10 mouse cellular contexts compared by ENCODE assay signal in genomic region chr10:19584064-19584463, GRCm38 (mm10). TPM values are rescaled to one million over a fixed set of nuclear protein-coding genes. Genes with fewer than 3 reads are reported as not detected.
A peak's percentile ranks its signal among the peaks of the same experiment; 100 is the strongest.
DNase-seq lines count a peak whose midpoint lies in the region; ATAC-seq and TF ChIP-seq lines count a peak whose summit lies in the region.
"Had no signal": no experiment of that assay in that cellular context is flagged by ENCODE, and none has a peak within 500 bp of the region (broad histone marks: within the 10 kb centered on the region; RNA-seq: fewer than 3 reads in every experiment).

No protein-coding gene starts in this region.

- H3K36me3 ChIP-seq in heart, embryonic 16.5 days (ENCODE audit: control insufficient read depth, insufficient read depth), result no peaks in the 10 kb centered on the region
- H3K36me3 ChIP-seq in heart, embryonic 11.5 days (ENCODE audit: control insufficient read depth, insufficient read depth, low read length), result no peaks in the 10 kb centered on the region
- H3K36me3 ChIP-seq in CH12.LX (replicated peaks in 1 of 2; ENCODE audit: control insufficient read depth in 1 of 2, insufficient read depth in 1 of 2, low read length in 1 of 2), result no peaks in the 10 kb centered on the region
- no peaks in the 10 kb centered on the region for H3K36me3 ChIP-seq in midbrain, embryonic 15.5 days (replicated peaks)
- H3K36me3 ChIP-seq: embryonic facial prominence, embryonic 15.5 days; kidney, embryonic 15.5 days had no signal

- dilution Hi-C loops in CH12.LX (cut with MboI; ENCODE audit: extremely low pct_ligation_motif_present, extremely low pct_unique_long_range_greater_than_20kb, low sequenced_read_pairs), result no loop called here

- H3K9ac ChIP-seq in heart, embryonic 16.5 days (ENCODE audit: low read length), result no peak overlapping the region
- no peak overlapping the region for H3K9ac ChIP-seq in heart, embryonic 11.5 days (ENCODE audit: low read depth, low read length)
- H3K9ac ChIP-seq in CH12.LX (ENCODE audit: insufficient read depth, low read depth), result no peak overlapping the region
- H3K9ac ChIP-seq in midbrain, embryonic 15.5 days, result no peak overlapping the region
- H3K9ac ChIP-seq: embryonic facial prominence, embryonic 15.5 days; kidney, embryonic 15.5 days had no signal

- in situ Hi-C loops in CH12.LX (cut with MboI; ENCODE audit: low pct_ligation_motif_present, low pct_unique_long_range_greater_than_20kb, low sequenced_read_pairs), result no loop called here

- H3K4me1 ChIP-seq in heart, embryonic 16.5 days (ENCODE audit: control insufficient read depth, insufficient read depth, low read length), result no peaks in the 10 kb centered on the region; the same call in 1 of the 2 replicates
- H3K4me1 ChIP-seq in heart, embryonic 11.5 days (ENCODE audit: control insufficient read depth, insufficient read depth, low read length), result no peaks in the 10 kb centered on the region
- peaks cover 9 to 39% of the 10 kb centered on the region in 2 experiments; a peak in 3 of 4 replicates for H3K4me1 ChIP-seq in CH12.LX (ENCODE audit: control insufficient read depth in 1 of 2, insufficient read depth in 2 of 2)
- no peaks in the 10 kb centered on the region for H3K4me1 ChIP-seq in midbrain, embryonic 15.5 days
- H3K4me1 ChIP-seq: embryonic facial prominence, embryonic 15.5 days had no signal

- ATAC-seq in heart, embryonic 16.5 days (replicated peaks; ENCODE audit: extremely low read depth, insufficient read depth, low FRiP score), result no peak
- ATAC-seq in heart, embryonic 11.5 days (replicated peaks; ENCODE audit: insufficient number of reproducible peaks, low FRiP score, low TSS enrichment), result no peak
- no peak for ATAC-seq in midbrain, embryonic 15.5 days (replicated peaks)

- TF ChIP-seq EP300 in CH12.LX (IDR thresholded peaks at IDR 0.05; ENCODE audit: low read length), result no peak

- no peak for TF ChIP-seq RAD21 in CH12.LX (IDR thresholded peaks at IDR 0.05; ENCODE audit: low read depth, low read length)

- peak overlapping the region; percentile 72 for H3K27ac ChIP-seq in heart, embryonic 16.5 days (ENCODE audit: low read length)
- H3K27ac ChIP-seq in heart, embryonic 11.5 days (ENCODE audit: low read depth, low read length), result no peak overlapping the region
- H3K27ac ChIP-seq in CH12.LX (ENCODE audit: insufficient read depth, low read depth), result peak overlapping the region; percentile 26; the same call in 1 of the 2 replicates
- H3K27ac ChIP-seq in midbrain, embryonic 15.5 days, result no peak overlapping the region
- H3K27ac ChIP-seq: embryonic facial prominence, embryonic 15.5 days; kidney, embryonic 15.5 days had no signal

- 77% methylated on average over 2 of the region's 2 CpGs for WGBS in heart, embryonic 16.5 days
- 70% methylated on average over 2 of the region's 2 CpGs for WGBS in heart, embryonic 11.5 days (ENCODE audit: insufficient replicate concordance)
- 86% methylated on average over 2 of the region's 2 CpGs for WGBS in midbrain, embryonic 15.5 days

- peak; percentile 26; the same call in 1 of the 2 replicates for TF ChIP-seq POLR2A in CH12.LX (IDR thresholded peaks at IDR 0.05; ENCODE audit: low read depth, low read length)

- no peak overlapping the region for H3K4me3 ChIP-seq in heart, embryonic 16.5 days (ENCODE audit: low read length)
- H3K4me3 ChIP-seq in heart, embryonic 11.5 days (ENCODE audit: low read depth, low read length), result no peak overlapping the region
- H3K4me3 ChIP-seq in CH12.LX (replicated peaks in 1 of 3; ENCODE audit: low read depth in 2 of 3, low read length in 2 of 3, poor library complexity in 1 of 3), result no peak overlapping the region
- no peak overlapping the region for H3K4me3 ChIP-seq in midbrain, embryonic 15.5 days
- H3K4me3 ChIP-seq: embryonic facial prominence, embryonic 15.5 days; kidney, embryonic 15.5 days had no signal

- H3K9me3 ChIP-seq in heart, embryonic 16.5 days (replicated peaks; ENCODE audit: control insufficient read depth, low read length), result no peaks in the 10 kb centered on the region
- no peaks in the 10 kb centered on the region for H3K9me3 ChIP-seq in heart, embryonic 11.5 days (replicated peaks; ENCODE audit: control insufficient read depth, low read length)
- no peaks in the 10 kb centered on the region for H3K9me3 ChIP-seq in CH12.LX (replicated peaks; ENCODE audit: low read length)
- no peaks in the 10 kb centered on the region for H3K9me3 ChIP-seq in midbrain, embryonic 15.5 days
- H3K9me3 ChIP-seq: embryonic facial prominence, embryonic 15.5 days; kidney, embryonic 15.5 days had no signal

- no peak overlapping the region for H3K4me2 ChIP-seq in heart, embryonic 16.5 days (ENCODE audit: low read depth, low read length)
- H3K4me2 ChIP-seq in heart, embryonic 11.5 days, result no peak overlapping the region
- peak overlapping the region; percentile 79 for H3K4me2 ChIP-seq in CH12.LX (ENCODE audit: insufficient read depth, low read depth, poor library complexity, severe bottlenecking)
- H3K4me2 ChIP-seq in midbrain, embryonic 15.5 days, result no peak overlapping the region
- H3K4me2 ChIP-seq: embryonic facial prominence, embryonic 15.5 days; kidney, embryonic 15.5 days had no signal

- no peaks in the 10 kb centered on the region for H3K27me3 ChIP-seq in heart, embryonic 16.5 days (ENCODE audit: control insufficient read depth, insufficient read depth, low read length)
- H3K27me3 ChIP-seq in heart, embryonic 11.5 days (ENCODE audit: control insufficient read depth, insufficient read depth, low read length), result no peaks in the 10 kb centered on the region
- H3K27me3 ChIP-seq in CH12.LX (replicated peaks), result no peaks in the 10 kb centered on the region
- no peaks in the 10 kb centered on the region for H3K27me3 ChIP-seq in midbrain, embryonic 15.5 days (replicated peaks)
- H3K27me3 ChIP-seq: embryonic facial prominence, embryonic 15.5 days; kidney, embryonic 15.5 days had no signal

- no peak for TF ChIP-seq CTCF in CH12.LX (conservative IDR thresholded peaks at IDR 0.05 in 1 of 2, IDR thresholded peaks at IDR 0.05 in 1 of 2; ENCODE audit: low read depth in 2 of 2, low read length in 2 of 2)

- H3K79me2 ChIP-seq in CH12.LX (replicated peaks; ENCODE audit: control insufficient read depth, extremely low read depth, insufficient read depth, poor library complexity, severe bottlenecking), result no peaks in the 10 kb centered on the region

- peak; percentile 73 for DNase-seq in CH12.LX (ENCODE audit: extremely low read depth)
- DNase-seq in induced T-regulatory cell, adult 2 months (ENCODE audit: low read depth), result peak; percentile 65
- DNase-seq in spleen, postnatal 10 days (ENCODE audit: low spot score in 2 of 2), result peak; percentile 34 to 68
- no peak for DNase-seq in retina, embryonic 14.5 days (ENCODE audit: low spot score)
- DNase-seq in yolk sac, embryonic 10.5 days (ENCODE audit: low spot score), result no peak

TF ChIP-seq in CH12.LX, 34 proteins besides CTCF, POLR2A, EP300 and RAD21 (continues in another document):
- TF ChIP-seq NELFE (IDR thresholded peaks at IDR 0.05; ENCODE audit: low read depth, low read length), result no peak
- no peak for TF ChIP-seq MAFK (IDR thresholded peaks at IDR 0.05; ENCODE audit: insufficient replicate concordance, low read length)
- TF ChIP-seq ZC3H11A (IDR thresholded peaks at IDR 0.05; ENCODE audit: low read depth, low read length), result no peak
- TF ChIP-seq MXI1 (IDR thresholded peaks at IDR 0.05; ENCODE audit: low read depth, low read length), result no peak
- TF ChIP-seq TBP (conservative IDR thresholded peaks at IDR 0.05; ENCODE audit: low read depth, low read length), result no peak
- TF ChIP-seq ZKSCAN1 (IDR thresholded peaks at IDR 0.05; ENCODE audit: borderline replicate concordance, low read depth, low read length), result no peak
- no peak for TF ChIP-seq MYC (IDR thresholded peaks at IDR 0.05; ENCODE audit: low read depth, low read length)
- peak; percentile 61 for TF ChIP-seq ELF1 (IDR thresholded peaks at IDR 0.05; ENCODE audit: low read depth, low read length)
- no peak for TF ChIP-seq JUN (IDR thresholded peaks at IDR 0.05; ENCODE audit: insufficient read depth, low read depth, low read length)
- TF ChIP-seq KAT2A (IDR thresholded peaks at IDR 0.05; ENCODE audit: insufficient replicate concordance, low read length), result no peak
- no peak for TF ChIP-seq UBTF (IDR thresholded peaks at IDR 0.05; ENCODE audit: low read depth, low read length)
- TF ChIP-seq MEF2A (IDR thresholded peaks at IDR 0.05; ENCODE audit: borderline replicate concordance, low read depth, low read length), result peak; percentile 43; the same call in 1 of the 2 replicates
- TF ChIP-seq GABPA (IDR thresholded peaks at IDR 0.05; ENCODE audit: insufficient replicate concordance, low read depth, low read length), result no peak
- no peak for TF ChIP-seq USF1 (IDR thresholded peaks at IDR 0.05; ENCODE audit: low read depth, low read length)
- no peak for TF ChIP-seq SIN3A (IDR thresholded peaks at IDR 0.05; ENCODE audit: low read length)
- 0 out of 2 replicates have a peak, but pooled peaks have one; percentile 43 for TF ChIP-seq CHD2 (IDR thresholded peaks at IDR 0.05; ENCODE audit: low read length)
- TF ChIP-seq MAZ (IDR thresholded peaks at IDR 0.05; ENCODE audit: low read depth, low read length), result no peak
- TF ChIP-seq POLR2AphosphoS2 (IDR thresholded peaks at IDR 0.05; ENCODE audit: low read depth, low read length), result no peak
- TF ChIP-seq E2F4 (IDR thresholded peaks at IDR 0.05; ENCODE audit: insufficient replicate concordance, low read depth, low read length), result no peak
- no peak for TF ChIP-seq ZMIZ1 (IDR thresholded peaks at IDR 0.05; ENCODE audit: low read depth, low read length)
- no peak for TF ChIP-seq MAX (IDR thresholded peaks at IDR 0.05; ENCODE audit: low read length)
- TF ChIP-seq RCOR1 (conservative IDR thresholded peaks at IDR 0.05; ENCODE audit: low read depth, low read length), result no peak
- TF ChIP-seq NRF1 (IDR thresholded peaks at IDR 0.05; ENCODE audit: low read depth, low read length), result no peak

RNA-seq across cellular contexts. Expression of gene Ifngr1, which starts 7.7 kb away (rescaled TPM):
- 50.2 and 69.7 TPM in 2 replicates for polyA plus RNA-seq in heart, embryonic 16.5 days (2015; fragmentation: Nextera tagmentation; extraction: Ambion mirVana)
- 35.0 and 35.7 TPM in 2 replicates for polyA plus RNA-seq in heart, embryonic 11.5 days (2014; fragmentation: Nextera tagmentation; extraction: Ambion mirVana)
- 17.3 and 17.6 TPM in 2 replicates for total RNA-seq in CH12.LX (2012; rRNA removed)
- total RNA-seq in CH12.LX (2014; rRNA removed), result 36.0 and 36.7 TPM in 2 replicates
- 26.7 and 28.1 TPM in 2 replicates for polyA plus RNA-seq in CH12.LX (2012; ENCODE audit: insufficient read length, low read depth)
- polyA plus RNA-seq in midbrain, embryonic 15.5 days (2015; fragmentation: Nextera tagmentation; extraction: Ambion mirVana), result 21.6 TPM in 2 replicates

RNA-seq across cellular contexts. Expression of gene Il22ra2, which starts 37.7 kb away (rescaled TPM):
- not detected in 2 replicates for polyA plus RNA-seq in heart, embryonic 16.5 days (2015; fragmentation: Nextera tagmentation; extraction: Ambion mirVana)
- not detected in 2 replicates for polyA plus RNA-seq in heart, embryonic 11.5 days (2014; fragmentation: Nextera tagmentation; extraction: Ambion mirVana)
- total RNA-seq in CH12.LX (2012; rRNA removed) (0.08 and 0.13 TPM in 2 replicates), CH12.LX (2014; rRNA removed) (not detected in 2 replicates)
- not detected in 2 replicates for polyA plus RNA-seq in CH12.LX (2012; ENCODE audit: insufficient read length, low read depth)
- not detected in 2 replicates for polyA plus RNA-seq in midbrain, embryonic 15.5 days (2015; fragmentation: Nextera tagmentation; extraction: Ambion mirVana)
- polyA plus RNA-seq: kidney, embryonic 15.5 days had no signal

Comparison
In these comparisons a context has a peak if more than half of its experiments do, and no peak if none do; other contexts are left out.
1. H3K27ac ChIP-seq: peak in heart, embryonic 16.5 days (single experiment) and CH12.LX (single experiment); none in heart, embryonic 11.5 days (single experiment) and midbrain, embryonic 15.5 days (single experiment).
2. DNase-seq: peak in CH12.LX (single experiment), induced T-regulatory cell, adult 2 months (single experiment) and spleen, postnatal 10 days (2 of 2); none in retina, embryonic 14.5 days (single experiment) and yolk sac, embryonic 10.5 days (single experiment).